11 mouse cellular contexts compared by ENCODE assay signal in the genomic region with DNA sequence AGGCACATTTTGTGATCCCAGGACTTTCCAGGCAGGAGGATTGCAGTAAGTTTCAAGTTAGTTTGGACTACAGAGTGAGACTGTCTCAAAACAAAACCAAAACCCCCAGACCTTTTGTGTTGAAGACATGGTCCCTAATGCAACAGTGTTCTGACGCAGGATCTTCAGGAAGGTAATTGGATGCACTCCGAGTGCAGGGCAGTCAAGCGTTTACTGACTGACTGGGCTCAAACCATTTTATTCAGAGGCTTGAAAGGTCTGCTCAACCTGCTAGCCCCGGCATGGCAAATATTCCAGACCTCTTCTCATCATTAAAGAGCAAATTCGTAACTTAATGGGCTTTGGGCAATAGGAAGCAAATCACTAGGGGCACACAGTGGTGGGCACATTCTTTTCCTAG. TPM values are rescaled to one million over a fixed set of nuclear protein-coding genes. Genes with fewer than 3 reads are reported as not detected.
A peak's percentile ranks its signal among the peaks of the same experiment; 100 is the strongest.
DNase-seq lines count a peak whose midpoint lies in the region; ATAC-seq and TF ChIP-seq lines count a peak whose summit lies in the region.
"Had no signal": no experiment of that assay in that cellular context is flagged by ENCODE, and none has a peak within 500 bp of the region (broad histone marks: within the 10 kb centered on the region; RNA-seq: fewer than 3 reads in every experiment).

No protein-coding gene starts in this region.

- no peak for ATAC-seq in embryonic facial prominence, embryonic 14.5 days (ENCODE audit: low read depth)
- no peak for ATAC-seq in stomach, embryonic 16.5 days (ENCODE audit: insufficient read depth, low FRiP score)
- no peak for ATAC-seq in hindbrain, embryonic 13.5 days (ENCODE audit: low FRiP score)

- H3K27ac ChIP-seq in embryonic facial prominence, embryonic 14.5 days (replicated peaks; ENCODE audit: low read depth, low read length), result peak overlapping the region; percentile 61; the same call in 1 of the 2 replicates
- H3K27ac ChIP-seq in embryonic facial prominence, embryonic 10.5 days (replicated peaks), result no peak overlapping the region
- peak overlapping the region; percentile 93 for H3K27ac ChIP-seq in kidney, adult 2 months (ENCODE audit: insufficient read depth, low read depth, low read length)
- H3K27ac ChIP-seq in thymus, adult 2 months (ENCODE audit: control insufficient read depth, insufficient read depth, low read length), result peak overlapping the region; percentile 53
- peak overlapping the region; percentile 86; the same call in 1 of the 2 replicates for H3K27ac ChIP-seq in stomach, embryonic 16.5 days (ENCODE audit: low read length)
- H3K27ac ChIP-seq in hindbrain, embryonic 13.5 days, result no peak overlapping the region
- H3K27ac ChIP-seq: hindbrain, embryonic 14.5 days had no signal

- H3K9ac ChIP-seq in embryonic facial prominence, embryonic 14.5 days (ENCODE audit: low read depth, low read length), result no peak overlapping the region
- H3K9ac ChIP-seq in stomach, embryonic 16.5 days (ENCODE audit: low read length), result no peak overlapping the region
- no peak overlapping the region for H3K9ac ChIP-seq in hindbrain, embryonic 13.5 days
- H3K9ac ChIP-seq: hindbrain, embryonic 14.5 days; limb, embryonic 15.5 days had no signal

- peaks cover 9% of the 10 kb centered on the region for H3K36me3 ChIP-seq in embryonic facial prominence, embryonic 14.5 days (ENCODE audit: control insufficient read depth, insufficient read depth, low read length)
- peaks cover 67% of the 10 kb centered on the region for H3K36me3 ChIP-seq in embryonic facial prominence, embryonic 10.5 days (replicated peaks)
- no peaks in the 10 kb centered on the region; the same call in 1 of the 2 replicates for H3K36me3 ChIP-seq in kidney, adult 2 months (ENCODE audit: control insufficient read depth, insufficient read depth, low read length)
- peaks cover 36% of the 10 kb centered on the region for H3K36me3 ChIP-seq in thymus, adult 2 months (ENCODE audit: control insufficient read depth, insufficient read depth, low read length)
- no peaks in the 10 kb centered on the region for H3K36me3 ChIP-seq in stomach, embryonic 16.5 days (ENCODE audit: control insufficient read depth, insufficient read depth, low read length)
- peaks cover 19% of the 10 kb centered on the region for H3K36me3 ChIP-seq in hindbrain, embryonic 13.5 days

- H3K4me1 ChIP-seq in embryonic facial prominence, embryonic 14.5 days (ENCODE audit: control insufficient read depth, insufficient read depth, low read length), result peaks cover 32% of the 10 kb centered on the region
- peaks cover 56% of the 10 kb centered on the region for H3K4me1 ChIP-seq in embryonic facial prominence, embryonic 10.5 days
- H3K4me1 ChIP-seq in kidney, adult 2 months (ENCODE audit: control insufficient read depth, insufficient read depth, low read length), result peaks cover 77% of the 10 kb centered on the region
- peaks cover 61% of the 10 kb centered on the region for H3K4me1 ChIP-seq in thymus, adult 2 months (replicated peaks; ENCODE audit: control insufficient read depth, insufficient read depth, low read length)
- H3K4me1 ChIP-seq in stomach, embryonic 16.5 days (ENCODE audit: control insufficient read depth, insufficient read depth, low read length), result peaks cover 55% of the 10 kb centered on the region
- peaks cover 78% of the 10 kb centered on the region for H3K4me1 ChIP-seq in hindbrain, embryonic 13.5 days (replicated peaks)

- no peak for TF ChIP-seq CTCF in kidney, adult 2 months (conservative IDR thresholded peaks at IDR 0.05; ENCODE audit: insufficient read depth, insufficient read length, low read depth, low read length)
- no peak for TF ChIP-seq CTCF in thymus, adult 2 months (IDR thresholded peaks at IDR 0.05; ENCODE audit: borderline replicate concordance, control insufficient read depth, extremely low read depth, insufficient read depth, low read length, poor library complexity)

- no peak for DNase-seq in embryonic facial prominence, embryonic 14.5 days (ENCODE audit: low spot score)
- no peak for DNase-seq in embryonic facial prominence, embryonic 10.5 days (ENCODE audit: low spot score)
- peak; percentile 79 for DNase-seq in kidney, adult 2 months
- DNase-seq in kidney, postnatal 10 days, result no peak
- no peak for DNase-seq in thymus, adult 2 months
- DNase-seq in thymus, postnatal 14 days, result no peak
- DNase-seq: layer of hippocampus, adult 9-11 months had no signal

- WGBS in embryonic facial prominence, embryonic 14.5 days, result 81% methylated on average over 5 of the region's 5 CpGs
- WGBS in embryonic facial prominence, embryonic 10.5 days, result 74% methylated on average over 5 of the region's 5 CpGs
- WGBS in kidney, adult 2 months, result 34% methylated on average over 5 of the region's 5 CpGs
- 96% methylated on average over 5 of the region's 5 CpGs for WGBS in thymus, adult 2 months
- 83% methylated on average over 5 of the region's 5 CpGs for WGBS in stomach, embryonic 16.5 days
- WGBS in hindbrain, embryonic 13.5 days, result 68% methylated on average over 5 of the region's 5 CpGs

- no peak overlapping the region for H3K4me3 ChIP-seq in embryonic facial prominence, embryonic 14.5 days (ENCODE audit: low read depth, low read length)
- H3K4me3 ChIP-seq in embryonic facial prominence, embryonic 10.5 days, result no peak overlapping the region
- H3K4me3 ChIP-seq in kidney, adult 2 months (ENCODE audit: insufficient read depth, low read depth, low read length), result no peak overlapping the region
- H3K4me3 ChIP-seq in thymus, adult 2 months (ENCODE audit: control insufficient read depth, insufficient read depth, low read length), result no peak overlapping the region
- H3K4me3 ChIP-seq in stomach, embryonic 16.5 days (replicated peaks; ENCODE audit: low read length), result no peak overlapping the region
- no peak overlapping the region for H3K4me3 ChIP-seq in hindbrain, embryonic 13.5 days
- H3K4me3 ChIP-seq: limb, embryonic 15.5 days had no signal

- H3K4me2 ChIP-seq in embryonic facial prominence, embryonic 14.5 days (ENCODE audit: low read depth, low read length), result no peak overlapping the region
- H3K4me2 ChIP-seq in stomach, embryonic 16.5 days (ENCODE audit: low read depth, low read length), result no peak overlapping the region
- H3K4me2 ChIP-seq in hindbrain, embryonic 13.5 days, result no peak overlapping the region
- H3K4me2 ChIP-seq: hindbrain, embryonic 14.5 days; limb, embryonic 15.5 days had no signal

- H3K9me3 ChIP-seq in embryonic facial prominence, embryonic 14.5 days (ENCODE audit: control insufficient read depth, low read length), result no peaks in the 10 kb centered on the region
- no peaks in the 10 kb centered on the region; the same call in 1 of the 2 replicates for H3K9me3 ChIP-seq in embryonic facial prominence, embryonic 10.5 days
- no peaks in the 10 kb centered on the region for H3K9me3 ChIP-seq in stomach, embryonic 16.5 days (replicated peaks; ENCODE audit: control insufficient read depth, low read length)
- H3K9me3 ChIP-seq in hindbrain, embryonic 13.5 days, result no peaks in the 10 kb centered on the region
- H3K9me3 ChIP-seq: limb, embryonic 15.5 days had no signal

- TF ChIP-seq POLR2A in kidney, adult 2 months (IDR thresholded peaks at IDR 0.05; ENCODE audit: low read depth, low read length), result no peak
- TF ChIP-seq POLR2A in thymus, adult 2 months (IDR thresholded peaks at IDR 0.05; ENCODE audit: control insufficient read depth, extremely low read depth, insufficient read depth, low read length, poor library complexity), result no peak

- no peaks in the 10 kb centered on the region for H3K27me3 ChIP-seq in embryonic facial prominence, embryonic 14.5 days (replicated peaks; ENCODE audit: control insufficient read depth, insufficient read depth, low read length)
- no peaks in the 10 kb centered on the region for H3K27me3 ChIP-seq in embryonic facial prominence, embryonic 10.5 days (replicated peaks; ENCODE audit: low read depth, poor library complexity, severe bottlenecking)
- H3K27me3 ChIP-seq in kidney, adult 2 months (replicated peaks; ENCODE audit: control insufficient read depth, insufficient read depth, low read length), result no peaks in the 10 kb centered on the region
- H3K27me3 ChIP-seq in thymus, adult 2 months (ENCODE audit: control insufficient read depth, insufficient read depth, low read length), result no peaks in the 10 kb centered on the region
- H3K27me3 ChIP-seq in stomach, embryonic 16.5 days (ENCODE audit: control insufficient read depth, insufficient read depth, low read length), result no peaks in the 10 kb centered on the region
- no peaks in the 10 kb centered on the region for H3K27me3 ChIP-seq in hindbrain, embryonic 13.5 days
- H3K27me3 ChIP-seq: limb, embryonic 15.5 days had no signal

RNA-seq across cellular contexts. Expression of a gene that starts 12.8 kb away (rescaled TPM):
- 77.3 and 86.7 TPM in 2 replicates for polyA plus RNA-seq in embryonic facial prominence, embryonic 14.5 days (2014; fragmentation: Nextera tagmentation; extraction: Ambion mirVana)
- polyA plus RNA-seq in embryonic facial prominence, embryonic 10.5 days (2016; fragmentation: Nextera tagmentation; extraction: Ambion mirVana), result 102 and 106 TPM in 2 replicates
- polyA plus RNA-seq in kidney, adult 2 months (2012; rRNA removed), result 126 and 129 TPM in 2 replicates
- polyA plus RNA-seq in thymus, adult 2 months (2012; rRNA removed), result 205 and 207 TPM in 2 replicates
- polyA plus RNA-seq in stomach, embryonic 16.5 days (2015; fragmentation: Nextera tagmentation; extraction: Ambion mirVana), result 78.1 and 88.8 TPM in 2 replicates
- 173 and 179 TPM in 2 replicates for polyA plus RNA-seq in hindbrain, embryonic 13.5 days (2015; fragmentation: Nextera tagmentation; extraction: Ambion mirVana)

RNA-seq across cellular contexts. Expression of a gene that starts 29.1 kb away (rescaled TPM):
- polyA plus RNA-seq in embryonic facial prominence, embryonic 14.5 days (2014; fragmentation: Nextera tagmentation; extraction: Ambion mirVana), result 69.3 and 87.9 TPM in 2 replicates
- 144 and 151 TPM in 2 replicates for polyA plus RNA-seq in embryonic facial prominence, embryonic 10.5 days (2016; fragmentation: Nextera tagmentation; extraction: Ambion mirVana)
- polyA plus RNA-seq in kidney, adult 2 months (2012; rRNA removed), result 0.22 and 0.39 TPM in 2 replicates
- 16.1 and 19.1 TPM in 2 replicates for polyA plus RNA-seq in thymus, adult 2 months (2012; rRNA removed)
- polyA plus RNA-seq in stomach, embryonic 16.5 days (2015; fragmentation: Nextera tagmentation; extraction: Ambion mirVana), result 59.8 and 60.6 TPM in 2 replicates
- polyA plus RNA-seq in hindbrain, embryonic 13.5 days (2015; fragmentation: Nextera tagmentation; extraction: Ambion mirVana), result 21.9 and 24.8 TPM in 2 replicates

Comparison
In these comparisons a context has a peak if more than half of its experiments do, and no peak if none do; other contexts are left out.
1. H3K27ac ChIP-seq: peak in embryonic facial prominence, embryonic 14.5 days (single experiment), kidney, adult 2 months (single experiment), thymus, adult 2 months (single experiment) and stomach, embryonic 16.5 days (single experiment); none in embryonic facial prominence, embryonic 10.5 days (single experiment) and hindbrain, embryonic 13.5 days (single experiment).
2. RNA of a gene that starts 29.1 kb away (polyA plus RNA-seq): 144 to 151 TPM in embryonic facial prominence, embryonic 10.5 days, 69.3 to 87.9 TPM in embryonic facial prominence, embryonic 14.5 days, 59.8 to 60.6 TPM in stomach, embryonic 16.5 days, 21.9 to 24.8 TPM in hindbrain, embryonic 13.5 days and 16.1 to 19.1 TPM in thymus, adult 2 months; 0.22 to 0.39 TPM in kidney, adult 2 months; every median in the first group is over 10 times any median in the second.